Mouse (Mus musculus) CH12.LX (cell line): Measurements from ENCODE around the gene Plxna2. TPM values are rescaled to one million over a fixed set of nuclear protein-coding genes. Genes with fewer than 3 reads are reported as not detected.

ENCODE experiments used
- DNase-seq: peaks from one replicate; pipeline ENCODE4 v3.0.0-alpha.2; 2013; ENCODE audit errors: extremely low read depth
- H3K27ac ChIP-seq: 2 replicates; pipeline ENCODE4 v1.5.1; 2012; ENCODE audit warnings: low read depth, mild to moderate bottlenecking, control low read depth, moderate library complexity; ENCODE audit not compliant: insufficient read depth
- H3K27me3 ChIP-seq: replicated peaks from 2 replicates; pipeline ENCODE3; 2012; ENCODE audit warnings: inconsistent platforms
- H3K36me3 ChIP-seq, 2 experiments: replicated peaks in 1 of 2; 2 replicates each; pipeline versions ENCODE3 to v1.6.1; 2012; ENCODE audit warnings: inconsistent platforms in 1 of 2, low read length in 1 of 2, mild to moderate bottlenecking in 1 of 2, mixed read lengths in 1 of 2, moderate library complexity in 1 of 2; ENCODE audit not compliant: control insufficient read depth in 1 of 2, insufficient read depth in 1 of 2
- H3K4me1 ChIP-seq, 2 experiments: 2 replicates each; pipeline ENCODE4 v1.6.1; 2012; ENCODE audit warnings: inconsistent platforms in 1 of 2, moderate library complexity in 1 of 2; ENCODE audit not compliant: insufficient read depth in 2 of 2, control insufficient read depth in 1 of 2
- H3K4me2 ChIP-seq: 2 replicates; pipeline ENCODE4 v1.6.1; 2012; ENCODE audit warnings: low read depth, mild to moderate bottlenecking, control low read depth; ENCODE audit not compliant: poor library complexity, insufficient read depth, severe bottlenecking
- H3K4me3 ChIP-seq, 3 experiments: fragments of 150-350 bp in 1 of 3; sonication (generic) in 1 of 3; replicated peaks in 1 of 3; 2 replicates each; pipeline versions ENCODE3 to v1.5.1; 2011 to 2012; ENCODE audit warnings: low read depth in 2 of 3, low read length in 2 of 3, mild to moderate bottlenecking in 2 of 3, moderate library complexity in 2 of 3, control low read depth in 1 of 3, improper control_type of control experiment in 1 of 3, inconsistent platforms in 1 of 3, mixed read lengths in 1 of 3; ENCODE audit not compliant: poor library complexity in 1 of 3
- H3K79me2 ChIP-seq: replicated peaks from 2 replicates; pipeline ENCODE4 v1.6.1; 2012; ENCODE audit warnings: mild to moderate bottlenecking, moderate library complexity; ENCODE audit not compliant: control insufficient read depth, poor library complexity, insufficient read depth, severe bottlenecking; ENCODE audit errors: extremely low read depth
- H3K9ac ChIP-seq: 2 replicates; pipeline ENCODE4 v1.6.1; 2012; ENCODE audit warnings: low read depth, mild to moderate bottlenecking, control low read depth, moderate library complexity; ENCODE audit not compliant: insufficient read depth
- H3K9me3 ChIP-seq: replicated peaks from 2 replicates; pipeline ENCODE3; 2012; ENCODE audit warnings: low read length, inconsistent platforms, mixed read lengths
- HCFC1 ChIP-seq: IDR thresholded peaks from 2 replicates; pipeline ENCODE4 v1.6.1; 2012; ENCODE audit warnings: low read depth, mild to moderate bottlenecking, inconsistent platforms, low read length, improper control_type of control experiment
- IRF4 ChIP-seq: IDR thresholded peaks from 2 replicates; pipeline ENCODE4 v1.6.1; 2014; ENCODE audit warnings: low read depth, mild to moderate bottlenecking, inconsistent platforms, low read length, improper control_type of control experiment
- JUN ChIP-seq: IDR thresholded peaks from 2 replicates; pipeline ENCODE4 v1.6.1; 2011; ENCODE audit warnings: low read depth, mild to moderate bottlenecking, low read length, improper control_type of control experiment, moderate library complexity; ENCODE audit not compliant: insufficient read depth
- JUND ChIP-seq: conservative IDR thresholded peaks from 2 replicates; pipeline ENCODE4 v1.6.1; 2011; ENCODE audit warnings: low read depth, low read length, improper control_type of control experiment
- MAX ChIP-seq: IDR thresholded peaks from 2 replicates; pipeline ENCODE4 v1.6.1; 2011; ENCODE audit warnings: low read length, improper control_type of control experiment
- MAZ ChIP-seq: IDR thresholded peaks from 2 replicates; pipeline ENCODE4 v1.6.1; 2012; ENCODE audit warnings: low read depth, mild to moderate bottlenecking, inconsistent platforms, low read length, improper control_type of control experiment, moderate library complexity
- MEF2A ChIP-seq: IDR thresholded peaks from 2 replicates; pipeline ENCODE4 v1.6.1; 2014; ENCODE audit warnings: low read depth, mild to moderate bottlenecking, inconsistent platforms, low read length, improper control_type of control experiment, borderline replicate concordance
- NRF1 ChIP-seq: IDR thresholded peaks from 2 replicates; pipeline ENCODE4 v1.6.1; 2014; ENCODE audit warnings: low read depth, mild to moderate bottlenecking, inconsistent platforms, low read length, improper control_type of control experiment, moderate library complexity
- PAX5 ChIP-seq: IDR thresholded peaks from 2 replicates; pipeline ENCODE4 v1.6.1; 2012; ENCODE audit warnings: low read length, inconsistent platforms, mixed read lengths
- POLR2AphosphoS2 ChIP-seq: IDR thresholded peaks from 2 replicates; pipeline ENCODE4 v1.6.1; 2011; ENCODE audit warnings: low read depth, low read length, improper control_type of control experiment
- RCOR1 ChIP-seq: conservative IDR thresholded peaks from 2 replicates; pipeline ENCODE4 v1.6.1; 2012; ENCODE audit warnings: low read depth, mild to moderate bottlenecking, inconsistent platforms, low read length, improper control_type of control experiment
- SMC3 ChIP-seq: IDR thresholded peaks from 2 replicates; pipeline ENCODE4 v1.6.1; 2011; ENCODE audit warnings: low read depth, low read length, improper control_type of control experiment
- TBP ChIP-seq: conservative IDR thresholded peaks from 2 replicates; pipeline ENCODE4 v1.6.1; 2011; ENCODE audit warnings: low read depth, low read length, improper control_type of control experiment
- USF1 ChIP-seq: IDR thresholded peaks from 2 replicates; pipeline ENCODE4 v1.6.1; 2014; ENCODE audit warnings: low read depth, mild to moderate bottlenecking, inconsistent platforms, low read length, improper control_type of control experiment
- ZC3H11A ChIP-seq: IDR thresholded peaks from 2 replicates; pipeline ENCODE4 v1.6.1; 2012; ENCODE audit warnings: low read depth, mild to moderate bottlenecking, inconsistent platforms, low read length, improper control_type of control experiment
- ZMIZ1 ChIP-seq: IDR thresholded peaks from 2 replicates; pipeline ENCODE4 v1.6.1; 2012; ENCODE audit warnings: low read depth, mild to moderate bottlenecking, inconsistent platforms, low read length, improper control_type of control experiment
- ZNF384 ChIP-seq: IDR thresholded peaks from 2 replicates; pipeline ENCODE4 v1.6.1; 2012; ENCODE audit warnings: low read depth, low read length, improper control_type of control experiment, inconsistent platforms
- dilution Hi-C: fragments of 300-500 bp; cut with MboI; formaldehyde crosslinking; loops from 2 replicates; pipeline ENCODE4 v1.14.3; 2020; ENCODE audit warnings: low sequenced_read_pairs; ENCODE audit not compliant: extremely low pct_unique_long_range_greater_than_20kb, extremely low pct_ligation_motif_present
- in situ Hi-C: fragments of 300-500 bp; cut with MboI; formaldehyde crosslinking; loops from 3 replicates; pipeline ENCODE4 v1.14.3; 2019; ENCODE audit warnings: low sequenced_read_pairs, low pct_ligation_motif_present, low pct_unique_long_range_greater_than_20kb, mixed read lengths
- polyA plus RNA-seq: library from polyadenylated mRNA; unstranded; fragments of >175 nt; gene quantifications from 2 replicates; pipeline ENCODE4 v1.2.1, GENCODE M21; 2012; ENCODE audit warnings: low read depth; ENCODE audit not compliant: insufficient read length
- total RNA-seq, 2 experiments: library from RNA; depleted of rRNA; stranded (reverse); fragments of 300-350 nt in 1 of 2; fragments of >200 nt in 1 of 2; gene quantifications; 2 replicates each; pipeline ENCODE4 v1.2.3; 2012 to 2014

The Plxna2 gene
- total and polyA plus RNA-seq, 3 experiments, result 0.04 to 0.05 (median 0.04) TPM

DNA sequence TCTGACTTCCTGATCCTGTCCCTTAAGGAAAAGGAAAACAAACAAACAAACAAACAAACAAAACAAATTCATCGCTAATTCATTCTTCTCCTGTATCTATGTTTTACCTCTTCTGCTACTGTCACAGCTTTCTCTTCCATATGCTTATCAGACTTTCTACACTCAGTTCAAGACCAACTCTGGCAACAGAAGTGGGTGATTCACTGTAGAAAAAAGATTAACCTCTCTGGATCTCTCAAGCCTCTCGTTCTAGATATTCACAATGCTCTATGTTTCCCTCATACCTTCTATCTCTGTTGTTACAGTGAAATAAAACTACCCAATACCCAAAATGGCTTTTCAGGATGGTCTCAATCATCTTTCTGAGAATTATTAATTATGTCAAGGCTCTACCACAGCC is 225.0 kb downstream of the Plxna2 start:
- no peaks in the 10 kb centered on the region for H3K27me3 ChIP-seq
- TF ChIP-seq ZMIZ1 (no peak), NRF1 (no peak), JUND (no peak), MEF2A (no peak), HCFC1 (no peak), MAZ (no peak), USF1 (no peak), SMC3 (no peak), TBP (no peak), PAX5 (no peak), RCOR1 (no peak), IRF4 (no peak), MAX (no peak), POLR2AphosphoS2 (no peak), JUN (no peak), ZNF384 (no peak), ZC3H11A (no peak)
- in situ Hi-C loops (no loop called here), dilution Hi-C loops (no loop called here)
- DNase-seq, result no peak
- no peak overlapping the region for H3K4me3 ChIP-seq
- no peaks in the 10 kb centered on the region for H3K79me2 ChIP-seq
- H3K9ac ChIP-seq, result no peak overlapping the region
- no peaks in the 10 kb centered on the region for H3K4me1 ChIP-seq
- no peak overlapping the region for H3K27ac ChIP-seq
- no peaks in the 10 kb centered on the region for H3K36me3 ChIP-seq
- no peak overlapping the region for H3K4me2 ChIP-seq
- H3K9me3 ChIP-seq, result no peaks in the 10 kb centered on the region

GRCm38 (mm10) chr1:194847014-194847413 is 229.0 kb downstream of the Plxna2 start:
- Histone ChIP-seq H3K4me3 (no peak overlapping the region), H3K79me2 (no peaks in the 10 kb centered on the region), H3K36me3 (no peaks in the 10 kb centered on the region), H3K9ac (no peak overlapping the region), H3K4me2 (no peak overlapping the region), H3K9me3 (no peaks in the 10 kb centered on the region), H3K4me1 (no peaks in the 10 kb centered on the region), H3K27ac (no peak overlapping the region), H3K27me3 (no peaks in the 10 kb centered on the region)
- no peak for TF ChIP-seq JUND
- dilution Hi-C loops, result no loop called here
- in situ Hi-C loops, result no loop called here
- DNase-seq, result no peak
